Mouse (Mus musculus): ENCODE measurements at regions not wholly inside any gene's neighbourhood (a gene's known extent, or its start where the extent isn't known, plus 50 kb on each side); places are given as distances from the start of the nearest gene placed in this dataset.

DNA sequence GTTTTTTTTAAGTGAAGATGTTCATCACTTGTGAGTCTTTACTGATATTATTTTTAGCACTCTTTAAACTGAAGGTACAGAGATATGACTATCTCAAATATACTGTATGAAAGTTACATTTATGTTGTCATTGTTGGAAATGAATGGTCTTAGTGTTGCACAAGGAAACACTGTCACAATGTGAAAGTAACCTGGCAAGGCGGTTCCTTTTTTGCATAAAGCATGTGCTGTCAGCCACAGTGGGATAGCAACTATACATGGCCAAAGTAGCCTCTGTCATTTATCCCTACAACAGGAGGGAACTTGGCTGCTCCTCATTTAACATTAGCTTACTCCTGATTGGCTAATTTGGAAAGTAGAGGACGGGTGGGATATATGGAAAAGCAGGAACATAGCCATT is 94.3 kb downstream of the Gm5447 start:
- no peaks in the 10 kb centered on the region for H3K36me3 ChIP-seq (replicated peaks; ENCODE audit: insufficient read depth, low read length)
- H3K27ac ChIP-seq (ENCODE audit: low read depth): no peak overlapping the region
- no peak overlapping the region for H3K9ac ChIP-seq (replicated peaks)
- DNase-seq (no peak), ATAC-seq (no peak)
- H3K4me3 ChIP-seq (ENCODE audit: low read depth, low read length): no peak overlapping the region
- H3K27me3 ChIP-seq (ENCODE audit: insufficient read depth, low read length): no peaks in the 10 kb centered on the region
- no peak for TF ChIP-seq CTCF (IDR thresholded peaks at IDR 0.05; ENCODE audit: low read depth)
- no peak for TF ChIP-seq EP300 (IDR thresholded peaks at IDR 0.05; ENCODE audit: low read depth)
- H3K9me3 ChIP-seq (ENCODE audit: low read length): no peaks in the 10 kb centered on the region
- 57% methylated on average over 2 of the region's 2 CpGs for WGBS (ENCODE audit: insufficient replicate concordance)
- H3K4me2 ChIP-seq (ENCODE audit: low read depth, low read length): no peak overlapping the region
- H3K4me1 ChIP-seq (ENCODE audit: insufficient read depth): no peaks in the 10 kb centered on the region

GRCm38 (mm10) chr13:31076541-31076940 is 102.5 kb downstream of the Gm5447 start:
- WGBS (ENCODE audit: insufficient replicate concordance): 57% methylated on average over 5 of the region's 5 CpGs
- Histone ChIP-seq H3K27me3 (ENCODE audit: insufficient read depth, low read length) (peaks cover 14% of the 10 kb centered on the region), H3K27ac (ENCODE audit: low read depth) (no peak overlapping the region), H3K4me1 (ENCODE audit: insufficient read depth) (no peaks in the 10 kb centered on the region), H3K9me3 (ENCODE audit: low read length) (no peaks in the 10 kb centered on the region), H3K9ac (replicated peaks) (no peak overlapping the region), H3K4me3 (ENCODE audit: low read depth, low read length) (no peak overlapping the region), H3K36me3 (replicated peaks; ENCODE audit: insufficient read depth, low read length) (no peaks in the 10 kb centered on the region), H3K4me2 (ENCODE audit: low read depth, low read length) (no peak overlapping the region)
- TF ChIP-seq CTCF (IDR thresholded peaks at IDR 0.05; ENCODE audit: low read depth) (no peak), EP300 (IDR thresholded peaks at IDR 0.05; ENCODE audit: low read depth) (no peak)
- DNase-seq (no peak), ATAC-seq (no peak)

DNA sequence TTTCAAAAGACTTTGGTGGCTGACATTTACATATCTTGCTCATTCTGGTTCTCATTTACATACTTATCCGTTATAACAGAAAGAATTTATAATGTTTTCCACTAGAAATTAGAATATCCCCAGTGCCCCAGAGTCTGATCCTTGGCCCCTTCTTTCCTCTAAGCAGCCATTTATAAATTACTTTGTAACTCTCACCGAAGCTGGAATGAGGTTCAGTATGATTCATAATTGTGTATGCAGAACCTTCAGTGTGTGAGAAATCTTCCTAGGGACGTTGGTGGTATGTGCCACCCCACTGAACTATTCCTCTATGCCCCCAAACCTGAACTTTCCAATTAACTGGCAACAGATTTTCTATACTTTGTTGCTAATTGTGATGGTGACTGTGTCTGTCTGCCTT is 104.7 kb downstream of the Gm5447 start:
- ATAC-seq (no peak), DNase-seq (no peak)
- Histone ChIP-seq H3K9me3 (ENCODE audit: low read length) (no peaks in the 10 kb centered on the region), H3K9ac (replicated peaks) (no peak overlapping the region), H3K4me3 (ENCODE audit: low read depth, low read length) (no peak overlapping the region), H3K4me1 (ENCODE audit: insufficient read depth) (no peaks in the 10 kb centered on the region), H3K36me3 (replicated peaks; ENCODE audit: insufficient read depth, low read length) (no peaks in the 10 kb centered on the region), H3K27ac (ENCODE audit: low read depth) (no peak overlapping the region), H3K27me3 (ENCODE audit: insufficient read depth, low read length) (peaks cover 14% of the 10 kb centered on the region), H3K4me2 (ENCODE audit: low read depth, low read length) (no peak overlapping the region)
- 63% methylated on average over 3 of the region's 3 CpGs for WGBS (ENCODE audit: insufficient replicate concordance)
- TF ChIP-seq CTCF (IDR thresholded peaks at IDR 0.05; ENCODE audit: low read depth): no peak
- no peak for TF ChIP-seq EP300 (IDR thresholded peaks at IDR 0.05; ENCODE audit: low read depth)

DNA sequence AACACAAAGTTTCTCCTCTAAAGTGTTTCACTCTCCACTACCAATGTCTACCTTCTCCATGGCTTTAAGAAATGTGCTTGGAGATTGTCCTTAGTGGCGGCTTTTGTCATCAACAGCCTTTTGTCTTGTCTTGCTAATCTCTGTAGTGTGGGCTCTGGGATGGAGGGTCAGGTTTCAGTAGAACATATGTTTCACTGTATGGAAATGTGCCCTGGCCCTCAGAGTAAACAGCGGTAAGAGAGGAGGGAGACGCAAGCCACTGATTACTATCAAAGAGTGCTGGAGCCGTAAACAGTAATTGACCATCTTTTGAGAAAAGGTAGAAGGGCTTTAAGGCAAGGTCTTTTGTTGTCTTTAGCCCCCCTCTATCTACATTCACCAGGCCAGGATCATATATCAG is 106.2 kb downstream of the Gm5447 start:
- no peak for DNase-seq
- Histone ChIP-seq H3K4me1 (ENCODE audit: insufficient read depth) (no peaks in the 10 kb centered on the region), H3K4me2 (ENCODE audit: low read depth, low read length) (no peak overlapping the region)

GRCm38 (mm10) chr13:31082448-31083140 is 108.6 kb downstream of the Gm5447 start:
- H3K27ac ChIP-seq (ENCODE audit: low read depth): no peak overlapping the region
- H3K4me2 ChIP-seq (ENCODE audit: low read depth, low read length): no peak overlapping the region
- H3K4me3 ChIP-seq (ENCODE audit: low read depth, low read length): no peak overlapping the region
- 30% methylated on average over 13 of the region's 13 CpGs for WGBS (ENCODE audit: insufficient replicate concordance)
- peak; percentile 59 for DNase-seq
- no peak overlapping the region for H3K9ac ChIP-seq (replicated peaks)
- ATAC-seq: no peak
- TF ChIP-seq EP300 (IDR thresholded peaks at IDR 0.05; ENCODE audit: low read depth): no peak
- TF ChIP-seq CTCF (IDR thresholded peaks at IDR 0.05; ENCODE audit: low read depth): peak; percentile 82
- peaks cover 14% of the 10 kb centered on the region for H3K27me3 ChIP-seq (ENCODE audit: insufficient read depth, low read length)
- H3K36me3 ChIP-seq (replicated peaks; ENCODE audit: insufficient read depth, low read length): no peaks in the 10 kb centered on the region
- no peaks in the 10 kb centered on the region for H3K9me3 ChIP-seq (ENCODE audit: low read length)
- H3K4me1 ChIP-seq (ENCODE audit: insufficient read depth): no peaks in the 10 kb centered on the region

More for the DNA sequence above, 106.2 kb downstream of the Gm5447 start:
- Histone ChIP-seq H3K4me3 (ENCODE audit: low read depth, low read length) (no peak overlapping the region), H3K27ac (ENCODE audit: low read depth) (no peak overlapping the region), H3K36me3 (replicated peaks; ENCODE audit: insufficient read depth, low read length) (no peaks in the 10 kb centered on the region), H3K9ac (replicated peaks) (no peak overlapping the region), H3K27me3 (ENCODE audit: insufficient read depth, low read length) (peaks cover 14% of the 10 kb centered on the region), H3K9me3 (ENCODE audit: low read length) (no peaks in the 10 kb centered on the region)
- ATAC-seq: no peak
- TF ChIP-seq EP300 (IDR thresholded peaks at IDR 0.05; ENCODE audit: low read depth) (no peak), CTCF (IDR thresholded peaks at IDR 0.05; ENCODE audit: low read depth) (no peak)
- WGBS (ENCODE audit: insufficient replicate concordance): 19% methylated on average over 4 of the region's 4 CpGs

- H3K4me2 ChIP-seq (ENCODE audit: low read depth, low read length): no peak overlapping the region
- H3K4me3 ChIP-seq (ENCODE audit: low read depth, low read length): no peak overlapping the region
- TF ChIP-seq EP300 (IDR thresholded peaks at IDR 0.05; ENCODE audit: low read depth) (no peak), CTCF (IDR thresholded peaks at IDR 0.05; ENCODE audit: low read depth) (no peak)
- ATAC-seq (no peak), DNase-seq (no peak)
- H3K4me1 ChIP-seq (ENCODE audit: insufficient read depth): no peaks in the 10 kb centered on the region
- no peak overlapping the region for H3K9ac ChIP-seq (replicated peaks)
- H3K36me3 ChIP-seq (replicated peaks; ENCODE audit: insufficient read depth, low read length): no peaks in the 10 kb centered on the region
- 58% methylated on average over 2 of the region's 2 CpGs for WGBS (ENCODE audit: insufficient replicate concordance)
- H3K27me3 ChIP-seq (ENCODE audit: insufficient read depth, low read length): no peaks in the 10 kb centered on the region
- H3K9me3 ChIP-seq (ENCODE audit: low read length): no peaks in the 10 kb centered on the region
- no peak overlapping the region for H3K27ac ChIP-seq (ENCODE audit: low read depth)
These were observed 127.0 kb downstream of the Gm5447 start for GRCm38 (mm10) chr13:31101051-31101450.

All from liver, postnatal 0 days (tissue).